Mouse (Mus musculus): ENCODE measurements at regions not wholly inside any gene's neighbourhood (a gene's known extent, or its start where the extent isn't known, plus 50 kb on each side); places are given as distances from the start of the nearest gene placed in this dataset.

- no peak for DNase-seq
Observed at GRCm38 (mm10) chr14:87864388-87865215, 448.2 kb downstream of the Tdrd3 start.

GRCm38 (mm10) chr14:87865216-87866202 lies 449.1 kb downstream of the Tdrd3 start:
- DNase-seq = no peak

- no peak for DNase-seq
Observed at GRCm38 (mm10) chr14:87901784-87902183, 485.3 kb downstream of the Tdrd3 start.

- DNase-seq = peak; percentile 25
Observed at GRCm38 (mm10) chr14:87902416-87902815, 486.0 kb downstream of the Tdrd3 start.

All from adrenal gland, postnatal 10 days (tissue).